Mouse (Mus musculus): ENCODE measurements around the gene Mfng.

GRCm38 (mm10) chr15:78726697-78727096 lies 46.6 kb downstream of the Mfng start:
- no peak for TF ChIP-seq CTCF (conservative IDR thresholded peaks at IDR 0.05; ENCODE audit: insufficient read depth, insufficient read length, low read depth, low read length)
- TF ChIP-seq POLR2A (IDR thresholded peaks at IDR 0.05; ENCODE audit: low read depth, low read length) = no peak

Data from kidney, adult 2 months (tissue).